Mouse (Mus musculus) midbrain, embryonic 10.5 days (tissue): ENCODE data around the gene Casp14. TPM values are rescaled to one million over a fixed set of nuclear protein-coding genes. Genes with fewer than 3 reads are reported as not detected.
A peak's percentile ranks its signal among the peaks of the same experiment; 100 is the strongest.

ENCODE experiments used
- DNase-seq: peaks from one replicate; pipeline ENCODE4 v3.0.0-alpha.2; 2017; ENCODE audit warnings: low spot score
- H3K27ac ChIP-seq: fragments of 300-500 bp; sonication (generic); replicated peaks from 2 replicates; pipeline ENCODE4 v1.5.1; 2016; ENCODE audit warnings: mild to moderate bottlenecking
- H3K27me3 ChIP-seq: fragments of 300-500 bp; sonication (generic); 2 replicates; pipeline ENCODE4 v1.6.1; 2016; ENCODE audit warnings: low read depth, mild to moderate bottlenecking; ENCODE audit not compliant: poor library complexity, severe bottlenecking
- H3K36me3 ChIP-seq: fragments of 300-500 bp; sonication (generic); 2 replicates; pipeline ENCODE4 v1.6.1; 2016; ENCODE audit warnings: mild to moderate bottlenecking, moderate library complexity
- H3K4me1 ChIP-seq: fragments of 300-500 bp; sonication (generic); 2 replicates; pipeline ENCODE4 v1.6.1; 2016
- H3K4me3 ChIP-seq: fragments of 300-500 bp; sonication (generic); 2 replicates; pipeline ENCODE4 v1.5.1; 2016; ENCODE audit warnings: mild to moderate bottlenecking, moderate library complexity
- H3K9me3 ChIP-seq: fragments of 300-500 bp; sonication (generic); replicated peaks from 2 replicates; pipeline ENCODE4 v1.6.1; 2016; ENCODE audit warnings: mild to moderate bottlenecking
- WGBS: fragments of 180-500 bp; shearing (Covaris S2); methylation state at CpG from one replicate; pipeline ENCODE4 v1.1.7; 2016; 5-methylcytosine and 5-hydroxymethylcytosine counted together
- polyA plus RNA-seq: library from polyadenylated mRNA; unstranded; fragments of >200 nt; fragmentation: Nextera tagmentation; extraction: Ambion mirVana; gene quantifications from 2 replicates; pipeline ENCODE4 v1.2.1, GENCODE M21; 2016

Gene Casp14
- not detected in 2 replicates for polyA plus RNA-seq

DNA sequence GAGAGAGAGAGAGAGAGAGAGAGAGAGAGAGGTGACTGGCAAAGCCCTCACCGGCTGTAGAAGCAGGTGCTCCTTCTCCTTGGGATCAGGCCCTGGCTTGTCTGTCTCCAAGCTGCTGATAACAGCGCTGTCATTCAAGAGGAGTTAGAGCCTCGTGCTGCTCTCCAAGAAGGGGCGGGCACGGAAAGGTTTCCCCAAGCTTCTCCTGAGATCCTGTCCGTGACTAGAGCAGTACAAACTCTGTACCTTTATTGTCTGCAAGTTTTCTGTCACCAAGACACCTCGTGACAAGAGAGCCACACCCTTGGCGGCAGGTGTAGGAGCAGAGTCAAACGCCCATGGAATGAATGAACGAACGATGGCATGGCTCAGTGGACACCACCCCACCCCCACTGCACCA, at the start of gene Casp14:
Gene Casp14, minus strand, starts transcription at position 239 of the 400 bp plus-strand sequence.
- Histone ChIP-seq H3K36me3 (no peaks in the 10 kb centered on the region), H3K27me3 (no peaks in the 10 kb centered on the region), H3K27ac (no peak within 1 kb of the TSS), H3K9me3 (no peaks in the 10 kb centered on the region), H3K4me3 (no peak within 1 kb of the TSS), H3K4me1 (no peaks in the 10 kb centered on the region)
- no peak for DNase-seq
- 66% methylated on average over 11 of the region's 11 CpGs for WGBS

DNA sequence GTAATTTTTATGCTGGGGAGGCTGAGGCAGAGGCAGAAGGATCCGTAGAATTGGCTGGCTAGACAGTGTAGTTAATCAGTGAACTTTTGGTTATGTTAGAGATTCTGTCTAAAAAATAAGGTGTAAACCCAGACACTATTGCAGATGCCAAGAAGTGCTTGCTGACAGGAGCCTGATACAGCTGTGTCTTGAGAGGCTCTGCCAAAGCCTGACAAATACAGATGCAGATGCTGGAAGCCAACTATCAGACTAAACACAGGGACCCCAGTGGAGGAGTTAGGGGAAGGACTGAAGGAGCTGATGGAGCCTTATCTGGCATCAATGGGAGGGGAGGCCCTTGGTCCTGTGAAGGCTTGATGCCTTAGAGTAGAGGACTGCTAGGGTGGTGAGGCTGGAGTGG, 47.5 kb upstream of the Casp14 start:
- DNase-seq: no peak
- no peaks in the 10 kb centered on the region for H3K27me3 ChIP-seq
- no peak overlapping the region for H3K27ac ChIP-seq
- no peak overlapping the region for H3K4me3 ChIP-seq
- 84% methylated on average over 1 of the region's 1 CpGs for WGBS
- H3K9me3 ChIP-seq: peaks cover 9% of the 10 kb centered on the region; the same call in 1 of the 2 replicates
- no peaks in the 10 kb centered on the region for H3K4me1 ChIP-seq
- no peaks in the 10 kb centered on the region for H3K36me3 ChIP-seq

DNA sequence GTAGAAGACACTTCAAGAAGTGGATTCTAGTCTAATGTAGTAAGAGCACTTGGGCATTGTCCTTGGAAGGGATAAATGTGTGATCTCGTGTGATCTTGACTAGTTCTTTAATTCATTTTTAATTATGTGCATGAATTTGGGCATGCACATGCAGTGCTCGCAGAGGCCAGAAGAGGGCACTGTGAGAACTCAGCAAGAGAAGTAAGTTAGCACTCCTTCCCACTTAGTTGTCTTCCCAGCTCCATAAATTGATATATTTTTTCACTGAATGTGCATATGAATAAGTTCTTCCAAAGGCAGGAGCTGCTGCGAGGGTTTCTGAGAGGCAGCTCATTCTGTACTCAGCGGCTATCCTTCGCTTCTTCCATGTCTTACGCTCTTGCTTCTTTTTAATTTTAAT, 37.9 kb upstream of the Casp14 start:
- Histone ChIP-seq H3K36me3 (no peaks in the 10 kb centered on the region), H3K27ac (no peak overlapping the region), H3K4me1 (peaks cover 13% of the 10 kb centered on the region), H3K4me3 (no peak overlapping the region), H3K9me3 (no peaks in the 10 kb centered on the region), H3K27me3 (peaks cover 12% of the 10 kb centered on the region)
- DNase-seq: peak; percentile 65
- 33% methylated on average over 6 of the region's 6 CpGs for WGBS

DNA sequence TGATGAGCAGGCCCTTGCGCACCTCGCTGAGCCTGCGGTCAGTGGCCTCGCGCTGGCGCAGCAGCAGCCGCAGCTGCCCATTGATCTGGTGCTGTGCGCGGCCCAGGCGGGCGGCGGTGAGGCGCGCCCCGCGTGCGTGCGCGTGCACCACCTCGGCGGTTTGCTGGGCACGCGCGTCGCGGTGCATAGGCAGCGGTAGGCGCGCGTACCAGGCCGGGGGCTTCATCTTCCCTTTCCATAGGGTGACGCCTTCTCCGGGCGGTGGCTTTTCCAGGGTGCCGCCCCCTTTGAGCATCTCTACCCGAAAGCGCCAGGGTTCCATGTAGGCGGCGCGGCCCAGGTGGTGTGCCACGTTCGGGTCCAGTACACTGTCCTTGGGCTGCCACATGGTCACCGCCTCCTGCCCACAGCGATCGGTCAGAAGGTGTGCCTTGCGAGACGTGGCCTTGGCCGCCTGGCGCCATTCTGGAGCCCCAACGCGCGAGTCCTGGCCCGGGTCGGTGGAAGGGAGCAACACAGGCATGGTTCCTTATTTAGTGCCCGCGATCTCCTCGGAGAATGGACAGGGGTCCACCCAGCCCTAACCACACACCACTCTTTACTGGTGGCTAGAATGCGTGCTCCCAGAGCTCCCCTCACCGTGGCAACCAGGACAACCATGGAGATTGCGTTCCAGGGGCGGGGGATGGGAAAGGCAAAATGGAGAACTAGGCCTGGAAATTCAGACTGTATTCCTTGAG, 34.5 kb upstream of the Casp14 start, which contains the start of gene Ccdc105:
Gene Ccdc105, minus strand, starts transcription at position 614 of the 740 bp plus-strand sequence.
- peak; percentile 82 for DNase-seq
- 1% methylated on average over 61 of the region's 61 CpGs for WGBS
- Histone ChIP-seq H3K4me3 (peak within 1 kb of the TSS; percentile 67), H3K9me3 (no peaks in the 10 kb centered on the region), H3K4me1 (peaks cover 18% of the 10 kb centered on the region), H3K27me3 (peaks cover 27% of the 10 kb centered on the region), H3K27ac (peak within 1 kb of the TSS; percentile 89), H3K36me3 (no peaks in the 10 kb centered on the region)

DNA sequence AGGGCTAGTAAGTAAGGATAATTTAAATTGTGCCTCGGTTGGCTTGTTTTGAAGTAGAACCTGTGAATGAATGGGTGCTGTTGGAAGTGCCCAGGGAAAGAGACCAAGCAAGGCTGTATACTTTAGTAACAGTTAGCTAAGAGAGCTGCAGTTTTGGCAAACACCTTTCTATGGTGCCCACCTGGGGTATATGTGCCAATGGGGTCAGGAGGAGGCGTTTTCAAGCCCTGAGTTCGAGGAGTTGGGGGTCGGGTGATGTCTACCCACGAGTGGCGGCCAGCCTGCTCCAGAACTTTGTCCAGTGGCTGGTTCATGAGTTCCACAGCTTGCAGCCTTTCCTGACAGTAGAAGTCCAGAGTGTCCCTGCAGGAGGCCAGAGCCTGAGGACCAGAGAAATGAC, 30.9 kb upstream of the Casp14 start:
- no peak overlapping the region for H3K4me3 ChIP-seq
- peaks cover 26% of the 10 kb centered on the region for H3K4me1 ChIP-seq
- no peak overlapping the region for H3K27ac ChIP-seq
- no peaks in the 10 kb centered on the region for H3K36me3 ChIP-seq
- WGBS: 94% methylated on average over 6 of the region's 6 CpGs
- H3K9me3 ChIP-seq: no peaks in the 10 kb centered on the region
- DNase-seq: no peak
- H3K27me3 ChIP-seq: peaks cover 27% of the 10 kb centered on the region

DNA sequence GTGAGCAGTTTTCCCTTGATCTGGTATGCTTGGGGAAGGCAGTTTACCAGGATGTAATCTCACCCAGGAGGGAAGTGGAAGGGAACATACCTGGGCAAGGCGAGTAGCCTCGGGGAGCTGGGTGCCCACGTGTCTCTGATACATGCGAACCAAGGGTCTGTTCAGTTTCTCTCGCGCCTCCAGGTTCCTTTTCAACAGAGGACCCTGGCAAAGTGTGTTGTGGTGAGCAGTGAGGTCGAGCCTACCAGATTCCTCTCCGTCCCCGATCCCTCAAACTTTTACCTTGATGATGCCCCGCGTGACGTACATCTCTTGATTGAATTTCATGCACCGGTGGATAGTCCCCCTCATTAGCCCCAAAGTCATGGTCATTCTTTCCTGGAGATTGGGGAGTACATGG, 30.1 kb upstream of the Casp14 start:
- H3K4me3 ChIP-seq: 0 out of 2 replicates have a peak overlapping the region, but pooled peaks have one; percentile 53
- H3K36me3 ChIP-seq: no peaks in the 10 kb centered on the region
- peaks cover 27% of the 10 kb centered on the region for H3K27me3 ChIP-seq
- H3K9me3 ChIP-seq: no peaks in the 10 kb centered on the region
- WGBS: 82% methylated on average over 13 of the region's 13 CpGs
- H3K27ac ChIP-seq: no peak overlapping the region
- peaks cover 26% of the 10 kb centered on the region for H3K4me1 ChIP-seq
- DNase-seq: no peak

DNA sequence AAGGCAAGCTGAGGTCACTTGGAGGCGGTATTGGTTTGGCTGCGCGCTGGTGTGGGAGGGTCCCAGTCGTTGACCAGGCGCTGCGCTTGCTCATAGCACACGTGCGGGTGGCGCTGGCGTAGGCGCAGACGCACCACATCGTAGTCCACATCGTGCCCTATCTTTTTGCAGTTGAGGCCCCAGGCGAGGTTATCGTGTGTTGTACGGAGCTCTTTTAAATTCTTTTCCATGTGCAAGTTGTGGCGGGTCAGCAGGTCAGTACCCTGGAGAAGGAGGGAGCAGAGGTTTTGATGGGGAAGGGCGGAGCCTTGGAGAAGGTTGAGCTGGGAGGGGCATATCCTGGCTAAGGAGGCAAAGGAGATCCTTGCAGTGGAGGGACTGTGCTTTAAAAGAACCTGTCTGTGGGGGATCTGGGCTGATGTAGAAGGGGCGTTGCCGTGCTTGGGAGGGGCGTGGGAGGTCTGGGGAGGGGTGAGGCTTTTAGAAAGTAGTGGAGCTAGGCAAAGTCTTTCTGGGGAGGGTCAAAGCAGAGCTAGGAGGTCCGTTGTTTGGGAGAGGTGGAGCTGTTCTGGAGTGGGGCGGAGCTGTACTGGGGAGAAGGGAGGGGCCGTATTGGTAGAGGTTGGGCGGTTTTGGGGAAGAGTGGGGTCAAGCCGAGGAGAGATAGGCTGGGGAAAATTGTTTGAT, 29.1 kb upstream of the Casp14 start:
- H3K27ac ChIP-seq: peak overlapping the region; percentile 67; the same call in 1 of the 2 replicates
- peaks cover 27% of the 10 kb centered on the region for H3K27me3 ChIP-seq
- H3K4me3 ChIP-seq: peak overlapping the region; percentile 53
- peaks cover 18% of the 10 kb centered on the region for H3K4me1 ChIP-seq
- no peaks in the 10 kb centered on the region for H3K9me3 ChIP-seq
- peak; percentile 57 for DNase-seq
- no peaks in the 10 kb centered on the region for H3K36me3 ChIP-seq
- 2% methylated on average over 27 of the region's 27 CpGs for WGBS

DNA sequence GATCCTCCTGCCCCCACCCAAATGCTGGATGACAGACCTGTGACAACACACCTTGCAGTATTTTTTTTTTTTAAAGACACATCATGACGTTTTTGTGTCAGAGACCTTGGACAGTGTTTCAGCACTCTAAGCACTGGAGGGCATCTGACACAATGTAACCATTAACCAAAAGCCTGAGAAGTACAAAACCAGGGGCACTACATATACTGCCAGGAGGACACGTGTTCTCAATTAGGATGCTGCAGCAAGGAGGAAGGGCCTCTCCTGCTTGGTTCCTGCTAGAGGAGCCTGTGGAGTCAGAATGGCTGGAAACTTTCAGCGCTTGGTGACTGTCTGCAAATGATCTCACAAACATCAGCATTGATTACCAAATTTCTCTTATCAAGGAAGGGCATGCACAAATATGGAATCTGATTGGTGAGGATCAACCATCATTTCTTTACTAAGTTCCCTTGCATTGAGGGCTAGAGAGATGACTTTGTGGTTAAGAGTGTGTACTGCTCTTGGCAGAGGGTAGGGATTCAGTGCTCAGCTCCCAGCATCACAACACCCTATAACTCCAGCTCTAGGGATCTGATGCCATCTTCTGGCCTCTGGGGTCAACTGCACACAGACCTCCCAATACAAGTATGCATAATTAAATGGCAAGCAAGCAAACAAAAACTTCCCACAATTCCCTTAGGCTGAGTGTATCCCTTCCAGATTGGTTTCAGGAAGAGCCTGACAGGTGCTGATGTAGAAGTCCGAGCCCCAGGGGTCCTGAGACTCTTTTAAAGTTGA, 27.5 kb upstream of the Casp14 start:
- Histone ChIP-seq H3K27ac (no peak overlapping the region), H3K9me3 (no peaks in the 10 kb centered on the region), H3K4me3 (no peak overlapping the region), H3K36me3 (no peaks in the 10 kb centered on the region), H3K27me3 (peaks cover 11% of the 10 kb centered on the region), H3K4me1 (peaks cover 13% of the 10 kb centered on the region)
- 65% methylated on average over 4 of the region's 4 CpGs for WGBS
- no peak for DNase-seq

DNA sequence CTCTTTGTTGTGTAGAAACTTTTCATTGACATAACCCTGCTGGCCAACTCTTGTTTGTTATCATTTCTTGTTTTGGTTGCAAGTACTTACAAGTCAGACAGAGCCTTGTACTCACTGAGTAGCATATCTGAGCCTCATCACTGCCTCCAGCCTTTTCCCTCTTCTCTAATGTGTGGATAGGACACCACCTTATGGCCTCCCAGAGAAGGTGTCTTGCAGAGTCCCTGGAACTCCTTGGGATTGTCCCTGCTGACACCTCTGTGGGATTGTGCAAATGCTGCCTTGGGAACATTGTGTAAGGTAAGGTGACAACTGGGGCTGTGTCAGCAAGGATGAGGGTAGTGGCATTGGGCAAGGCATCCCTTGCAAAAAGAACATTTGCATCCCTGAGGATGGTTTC, 25.6 kb upstream of the Casp14 start:
- Histone ChIP-seq H3K9me3 (no peaks in the 10 kb centered on the region), H3K4me1 (peaks cover 13% of the 10 kb centered on the region), H3K27me3 (peaks cover 9% of the 10 kb centered on the region), H3K36me3 (no peaks in the 10 kb centered on the region), H3K27ac (no peak overlapping the region), H3K4me3 (no peak overlapping the region)
- no peak for DNase-seq

DNA sequence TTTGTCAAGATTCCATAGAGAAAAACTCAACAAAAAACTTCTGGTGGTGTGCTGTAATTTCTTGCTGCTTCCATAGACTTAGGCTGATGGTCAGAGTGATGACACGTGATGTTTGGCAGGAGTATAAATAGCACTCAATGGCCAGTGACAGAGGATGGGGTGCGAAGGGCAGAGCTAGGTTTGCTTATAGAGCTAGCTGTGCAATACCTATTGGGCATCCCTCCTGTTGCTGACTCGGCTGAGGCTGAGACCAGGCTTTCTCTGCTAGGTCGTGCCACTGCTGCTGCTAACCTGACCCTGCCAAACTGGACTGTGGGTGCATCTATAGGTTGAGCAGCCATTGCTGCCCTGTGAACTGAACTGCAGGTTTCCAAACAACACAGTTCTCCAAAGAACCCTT, 21.7 kb upstream of the Casp14 start:
- Histone ChIP-seq H3K27me3 (no peaks in the 10 kb centered on the region), H3K4me1 (no peaks in the 10 kb centered on the region), H3K4me3 (no peak overlapping the region), H3K36me3 (no peaks in the 10 kb centered on the region), H3K27ac (no peak overlapping the region), H3K9me3 (no peaks in the 10 kb centered on the region)
- 76% methylated on average over 4 of the region's 4 CpGs for WGBS
- no peak for DNase-seq

DNA sequence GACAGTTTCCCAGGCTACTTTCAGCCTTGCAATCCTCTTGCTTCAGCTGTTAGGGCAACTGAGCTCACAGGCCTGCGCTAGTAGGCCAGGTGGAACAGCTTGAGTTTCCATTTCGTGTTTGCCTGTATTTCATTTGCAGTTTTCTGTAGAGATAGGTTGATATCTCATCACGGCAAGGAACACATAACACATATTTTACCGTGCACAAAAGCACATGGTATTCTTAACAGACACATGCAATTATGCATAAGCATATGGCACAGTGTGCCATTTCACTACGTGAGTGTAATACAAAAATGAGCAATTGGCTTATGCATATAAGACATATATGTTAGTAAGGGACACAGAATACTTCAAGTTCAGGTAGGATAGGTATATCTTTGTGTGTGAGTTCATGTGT, 9.8 kb upstream of the Casp14 start:
- Histone ChIP-seq H3K27ac (no peak overlapping the region), H3K9me3 (no peaks in the 10 kb centered on the region), H3K4me3 (no peak overlapping the region), H3K4me1 (no peaks in the 10 kb centered on the region), H3K27me3 (no peaks in the 10 kb centered on the region), H3K36me3 (no peaks in the 10 kb centered on the region)
- 87% methylated on average over 5 of the region's 5 CpGs for WGBS
- no peak for DNase-seq

DNA sequence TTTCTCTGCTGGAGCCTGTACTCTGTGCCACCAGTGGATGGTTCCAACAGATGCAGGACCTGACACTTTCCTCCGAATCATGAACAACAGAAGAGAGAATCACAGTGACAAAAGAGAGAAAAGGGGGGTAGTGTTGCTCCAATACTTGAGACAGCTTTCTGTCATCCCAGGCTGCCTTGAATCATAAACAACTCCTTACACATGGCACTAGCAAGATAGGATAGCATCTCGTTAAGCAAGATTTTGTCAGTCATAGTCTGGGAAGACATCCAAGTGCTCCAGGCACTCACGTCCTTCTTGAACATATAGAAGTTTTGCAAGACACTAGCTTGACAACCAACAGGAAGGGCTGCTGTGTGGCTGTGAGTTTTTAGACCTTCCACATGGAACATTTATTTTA, 8.9 kb upstream of the Casp14 start:
- Histone ChIP-seq H3K4me1 (no peaks in the 10 kb centered on the region), H3K27ac (no peak overlapping the region), H3K27me3 (no peaks in the 10 kb centered on the region), H3K36me3 (no peaks in the 10 kb centered on the region), H3K9me3 (no peaks in the 10 kb centered on the region), H3K4me3 (no peak overlapping the region)
- WGBS: 89% methylated on average over 3 of the region's 3 CpGs
- DNase-seq: no peak
